Mouse (Mus musculus): Measurements from ENCODE around the gene Rab4b. TPM values are rescaled to one million over a fixed set of nuclear protein-coding genes. Genes with fewer than 3 reads are reported as not detected.

The Rab4b gene
- polyA plus RNA-seq, 2 experiments: 15.9 to 19.1 TPM

GRCm38 (mm10) chr7:27128162-27128561, 50.5 kb downstream of the Rab4b start:
- no peak overlapping the region for H3K9ac ChIP-seq (replicated peaks)
- no peak for ATAC-seq (ENCODE audit: insufficient read depth)
- WGBS (ENCODE audit: insufficient replicate concordance): 31% methylated on average over 3 of the region's 3 CpGs
- no peak overlapping the region for H3K27ac ChIP-seq
- no peak overlapping the region for H3K4me2 ChIP-seq (ENCODE audit: low read depth)
- H3K4me1 ChIP-seq (replicated peaks; ENCODE audit: control insufficient read depth in 2 of 2, insufficient read depth in 2 of 2, low read length in 1 of 2): no peaks in the 10 kb centered on the region
- H3K36me3 ChIP-seq (replicated peaks; ENCODE audit: control insufficient read depth, insufficient read depth, low read depth): no peaks in the 10 kb centered on the region
- TF ChIP-seq CTCF (IDR thresholded peaks at IDR 0.05; ENCODE audit: low read depth): peak; percentile 63
- TF ChIP-seq EP300 (IDR thresholded peaks at IDR 0.05; ENCODE audit: low read depth): no peak
- no peaks in the 10 kb centered on the region for H3K27me3 ChIP-seq (ENCODE audit: control insufficient read depth, insufficient read depth, low read length)
- no peak for DNase-seq (ENCODE audit: low read depth in 3 of 3, low spot score in 3 of 3)
- no peak overlapping the region for H3K4me3 ChIP-seq (ENCODE audit: insufficient read depth in 1 of 2, low read depth in 2 of 2, low read length in 2 of 2)
- no peaks in the 10 kb centered on the region for H3K9me3 ChIP-seq (ENCODE audit: control insufficient read depth, low read length)

- Histone ChIP-seq H3K4me3 (ENCODE audit: insufficient read depth in 1 of 2, low read depth in 2 of 2, low read length in 2 of 2) (no peak overlapping the region), H3K4me1 (replicated peaks; ENCODE audit: control insufficient read depth in 2 of 2, insufficient read depth in 2 of 2, low read length in 1 of 2) (no peaks in the 10 kb centered on the region), H3K4me2 (ENCODE audit: low read depth) (no peak overlapping the region), H3K9ac (replicated peaks) (no peak overlapping the region), H3K27me3 (ENCODE audit: control insufficient read depth, insufficient read depth, low read length) (no peaks in the 10 kb centered on the region), H3K9me3 (ENCODE audit: control insufficient read depth, low read length) (no peaks in the 10 kb centered on the region), H3K27ac (no peak overlapping the region), H3K36me3 (replicated peaks; ENCODE audit: control insufficient read depth, insufficient read depth, low read depth) (no peaks in the 10 kb centered on the region)
- no peak for DNase-seq (ENCODE audit: low read depth in 3 of 3, low spot score in 3 of 3)
- ATAC-seq (ENCODE audit: insufficient read depth): no peak
- TF ChIP-seq CTCF (IDR thresholded peaks at IDR 0.05; ENCODE audit: low read depth): no peak
- TF ChIP-seq EP300 (IDR thresholded peaks at IDR 0.05; ENCODE audit: low read depth): no peak
- 51% methylated on average over 4 of the region's 4 CpGs for WGBS (ENCODE audit: insufficient replicate concordance)
Observed at GRCm38 (mm10) chr7:27124969-27125368, 53.7 kb downstream of the Rab4b start.

- no peaks in the 10 kb centered on the region for H3K27me3 ChIP-seq (ENCODE audit: control insufficient read depth, insufficient read depth, low read length)
- DNase-seq (ENCODE audit: low read depth in 3 of 3, low spot score in 3 of 3) (no peak), ATAC-seq (ENCODE audit: insufficient read depth) (no peak)
- H3K4me3 ChIP-seq (ENCODE audit: insufficient read depth in 1 of 2, low read depth in 2 of 2, low read length in 2 of 2): no peak overlapping the region
- H3K27ac ChIP-seq: no peak overlapping the region
- no peaks in the 10 kb centered on the region for H3K4me1 ChIP-seq (replicated peaks; ENCODE audit: control insufficient read depth in 2 of 2, insufficient read depth in 2 of 2, low read length in 1 of 2)
- H3K9ac ChIP-seq (replicated peaks): no peak overlapping the region
- H3K9me3 ChIP-seq (ENCODE audit: control insufficient read depth, low read length): no peaks in the 10 kb centered on the region
- TF ChIP-seq CTCF (IDR thresholded peaks at IDR 0.05; ENCODE audit: low read depth) (no peak), EP300 (IDR thresholded peaks at IDR 0.05; ENCODE audit: low read depth) (no peak)
- no peaks in the 10 kb centered on the region for H3K36me3 ChIP-seq (replicated peaks; ENCODE audit: control insufficient read depth, insufficient read depth, low read depth)
- 44% methylated on average over 5 of the region's 5 CpGs for whole genome bisulfite sequencing (ENCODE audit: insufficient replicate concordance)
- H3K4me2 ChIP-seq (ENCODE audit: low read depth): no peak overlapping the region
Observed at GRCm38 (mm10) chr7:27124305-27124832, 54.3 kb downstream of the Rab4b start.

GRCm38 (mm10) chr7:27119676-27120075, 59.0 kb downstream of the Rab4b start, which contains the start of gene Cyp2f2:
TSS of gene Cyp2f2 (plus strand) at chr7:27119909.
- Histone ChIP-seq H3K4me2 (ENCODE audit: low read depth) (no peak within 1 kb of the TSS), H3K36me3 (replicated peaks; ENCODE audit: control insufficient read depth, insufficient read depth, low read depth) (no peaks in the 10 kb centered on the region), H3K4me3 (ENCODE audit: insufficient read depth in 1 of 2, low read depth in 2 of 2, low read length in 2 of 2) (no peak within 1 kb of the TSS), H3K27ac (no peak within 1 kb of the TSS), H3K27me3 (ENCODE audit: control insufficient read depth, insufficient read depth, low read length) (no peaks in the 10 kb centered on the region), H3K9ac (replicated peaks) (no peak within 1 kb of the TSS), H3K9me3 (ENCODE audit: control insufficient read depth, low read length) (no peaks in the 10 kb centered on the region), H3K4me1 (replicated peaks; ENCODE audit: control insufficient read depth in 2 of 2, insufficient read depth in 2 of 2, low read length in 1 of 2) (no peaks in the 10 kb centered on the region)
- no peak for ATAC-seq (ENCODE audit: insufficient read depth)
- no peak for DNase-seq (ENCODE audit: low read depth in 3 of 3, low spot score in 3 of 3)
- TF ChIP-seq CTCF (IDR thresholded peaks at IDR 0.05; ENCODE audit: low read depth) (no peak), EP300 (IDR thresholded peaks at IDR 0.05; ENCODE audit: low read depth) (no peak)

MicroRNAs encoded within 50 kb of the gene (microRNA counts, 519-probe panel; counts per million panel counts)
- 69.9 counts per million for microRNA mmu-miR-1191

Small RNAs within 50 kb of the gene (microRNA-seq; reads per million reads assigned to microRNA genes)
- gene Mir1191 (11.8 reads per million, percentile 23 among the genes with 10 or more reads in this experiment), gene Mir3101 (not detected)

Other genes starting within 250 kb of the Rab4b start
- 0.56 and 0.62 TPM in 2 replicates for gene Cyp2a22, start 239.5 kb downstream of the Rab4b start, polyA plus RNA-seq (2012; rRNA removed)
- 0.37 and 0.61 TPM in 2 replicates for gene Cyp2a22, start 239.5 kb downstream of the Rab4b start, polyA plus RNA-seq (2014; fragmentation: Nextera tagmentation; extraction: Ambion mirVana)
- 2.0 and 2.5 TPM in 2 replicates for gene Cyp2a12, start 149.8 kb downstream of the Rab4b start, polyA plus RNA-seq (2012; rRNA removed)
- 1.8 and 2.6 TPM in 2 replicates for gene Cyp2a12, start 149.8 kb downstream of the Rab4b start, polyA plus RNA-seq (2014; fragmentation: Nextera tagmentation; extraction: Ambion mirVana)
- 0.09 and 0.21 TPM in 2 replicates for gene Cyp2f2, start 59.0 kb downstream of the Rab4b start, polyA plus RNA-seq (2012; rRNA removed)
- 0.32 and 0.45 TPM in 2 replicates for gene Cyp2f2, start 59.0 kb downstream of the Rab4b start, polyA plus RNA-seq (2014; fragmentation: Nextera tagmentation; extraction: Ambion mirVana)
- not detected in 2 replicates for gene Cyp2t4, start 25.2 kb downstream of the Rab4b start, polyA plus RNA-seq (2012; rRNA removed)
- not detected in 2 replicates for gene Cyp2t4, start 25.2 kb downstream of the Rab4b start, polyA plus RNA-seq (2014; fragmentation: Nextera tagmentation; extraction: Ambion mirVana)
- gene Egln2, start 12.1 kb downstream of the Rab4b start, polyA plus RNA-seq (2012; rRNA removed): 22.2 and 23.3 TPM in 2 replicates
- gene Egln2, start 12.1 kb downstream of the Rab4b start, polyA plus RNA-seq (2014; fragmentation: Nextera tagmentation; extraction: Ambion mirVana): 11.7 and 13.8 TPM in 2 replicates
- gene Gm21983, start 2.2 kb upstream of the Rab4b start, polyA plus RNA-seq (2012; rRNA removed): 0.04 TPM in 2 replicates
- 0.28 TPM in 1 of 2 replicates, not detected in the other for gene Gm21983, start 2.2 kb upstream of the Rab4b start, polyA plus RNA-seq (2014; fragmentation: Nextera tagmentation; extraction: Ambion mirVana)
- gene Mia, start 2.3 kb upstream of the Rab4b start, polyA plus RNA-seq (2012; rRNA removed): 0.55 and 0.67 TPM in 2 replicates
- 0.52 TPM in 1 of 2 replicates, not detected in the other for gene Mia, start 2.3 kb upstream of the Rab4b start, polyA plus RNA-seq (2014; fragmentation: Nextera tagmentation; extraction: Ambion mirVana)
- gene BC024978, start 16.9 kb upstream of the Rab4b start, polyA plus RNA-seq (2012; rRNA removed): 1.9 and 2.4 TPM in 2 replicates
- 0.56 and 0.59 TPM in 2 replicates for gene BC024978, start 16.9 kb upstream of the Rab4b start, polyA plus RNA-seq (2014; fragmentation: Nextera tagmentation; extraction: Ambion mirVana)
- gene Snrpa, start 17.4 kb upstream of the Rab4b start, polyA plus RNA-seq (2012; rRNA removed): 77.6 and 93.3 TPM in 2 replicates
- 82.6 and 90.6 TPM in 2 replicates for gene Snrpa, start 17.4 kb upstream of the Rab4b start, polyA plus RNA-seq (2014; fragmentation: Nextera tagmentation; extraction: Ambion mirVana)
- 2.0 and 2.3 TPM in 2 replicates for gene Itpkc, start 49.8 kb upstream of the Rab4b start, polyA plus RNA-seq (2012; rRNA removed)
- 1.3 and 1.5 TPM in 2 replicates for gene Itpkc, start 49.8 kb upstream of the Rab4b start, polyA plus RNA-seq (2014; fragmentation: Nextera tagmentation; extraction: Ambion mirVana)
- 9.3 and 12.4 TPM in 2 replicates for gene Coq8b, start 54.1 kb upstream of the Rab4b start, polyA plus RNA-seq (2012; rRNA removed)
- 17.7 and 19.8 TPM in 2 replicates for gene Coq8b, start 54.1 kb upstream of the Rab4b start, polyA plus RNA-seq (2014; fragmentation: Nextera tagmentation; extraction: Ambion mirVana)
- 1.9 and 2.1 TPM in 2 replicates for gene Numbl, start 79.5 kb upstream of the Rab4b start, polyA plus RNA-seq (2012; rRNA removed)
- gene Numbl, start 79.5 kb upstream of the Rab4b start, polyA plus RNA-seq (2014; fragmentation: Nextera tagmentation; extraction: Ambion mirVana): 0.72 and 0.83 TPM in 2 replicates
- 5.2 and 5.5 TPM in 2 replicates for gene Ltbp4, start 158.8 kb upstream of the Rab4b start, polyA plus RNA-seq (2012; rRNA removed)
- 2.5 and 3.0 TPM in 2 replicates for gene Ltbp4, start 158.8 kb upstream of the Rab4b start, polyA plus RNA-seq (2014; fragmentation: Nextera tagmentation; extraction: Ambion mirVana)
- 19.1 and 24.7 TPM in 2 replicates for gene Shkbp1, start 177.1 kb upstream of the Rab4b start, polyA plus RNA-seq (2012; rRNA removed)
- gene Shkbp1, start 177.1 kb upstream of the Rab4b start, polyA plus RNA-seq (2014; fragmentation: Nextera tagmentation; extraction: Ambion mirVana): 11.8 and 15.1 TPM in 2 replicates
- 0.09 and 0.40 TPM in 2 replicates for gene Gm20479, start 178.5 kb upstream of the Rab4b start, polyA plus RNA-seq (2012; rRNA removed)
- not detected in 2 replicates for gene Gm20479, start 178.5 kb upstream of the Rab4b start, polyA plus RNA-seq (2014; fragmentation: Nextera tagmentation; extraction: Ambion mirVana)

Data from liver, embryonic 14.5 days (tissue).